Mouse (Mus musculus) spleen, adult 2 months (tissue): Measurements from ENCODE around the gene Elmo3.

Experiments
- CTCF ChIP-seq: fragments of 200-500 bp; IDR thresholded peaks from 2 replicates; pipeline ENCODE4 v1.5.1; 2011; ENCODE audit warnings: mild to moderate bottlenecking, inconsistent platforms; ENCODE audit not compliant: insufficient read depth, insufficient read length, insufficient replicate concordance; ENCODE audit errors: extremely low read depth
- POLR2A ChIP-seq: fragments of 200-500 bp; IDR thresholded peaks from 2 replicates; pipeline ENCODE4 v1.6.1; 2011; ENCODE audit warnings: low read depth, low read length, inconsistent platforms

DNA sequence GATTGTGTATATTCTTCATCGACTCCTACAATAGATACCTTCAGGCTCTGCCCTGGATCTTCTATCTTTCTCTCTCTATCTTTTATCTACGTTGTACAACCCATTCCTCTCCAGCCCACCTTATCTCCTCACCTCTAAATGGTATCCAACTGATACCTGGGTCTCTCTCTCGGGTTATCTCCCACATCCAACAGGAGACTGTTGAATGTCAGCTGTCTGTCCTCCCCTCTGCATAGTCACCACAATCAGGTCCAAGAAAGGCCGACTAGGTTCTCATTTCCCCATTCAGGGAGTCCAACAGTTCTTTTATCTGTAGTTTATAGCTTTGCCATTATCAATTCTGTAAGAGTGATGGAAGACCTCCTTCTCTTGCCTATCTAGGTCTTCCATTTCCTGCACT, 23.2 kb upstream of the Elmo3 start:
- TF ChIP-seq CTCF (no peak), POLR2A (no peak)
